7 mouse cellular contexts compared by ENCODE assay signal in the genomic region with DNA sequence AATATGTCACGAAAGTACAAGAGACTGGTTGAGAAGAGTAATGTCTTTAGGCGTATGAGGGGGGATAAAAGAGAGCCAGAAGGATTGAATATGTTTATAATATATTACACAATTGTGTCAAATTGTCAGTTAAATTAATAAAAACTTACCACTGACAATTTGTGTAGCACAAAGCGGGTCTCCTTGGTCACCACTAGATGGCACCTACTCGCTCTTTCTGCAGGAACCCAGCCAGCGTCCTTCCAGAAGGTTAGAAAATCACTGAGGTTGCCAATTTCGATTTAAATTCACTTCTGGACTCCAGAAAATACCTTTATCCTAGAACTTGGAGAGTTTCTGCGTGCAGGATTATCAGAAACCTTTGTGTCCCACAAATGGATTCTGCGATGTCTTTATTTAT.
DNase-seq lines count a peak whose midpoint lies in the region; ATAC-seq and TF ChIP-seq lines count a peak whose summit lies in the region.

No protein-coding gene starts in this region.

- no peak for DNase-seq in neural tube, embryonic 10.5 days (ENCODE audit: extremely low spot score, low spot score)
- DNase-seq in adrenal gland, adult 2 months: peak; percentile 27
- peak; percentile 47 to 76 for DNase-seq in cerebellum, postnatal 25 days
- peak; percentile 85 for DNase-seq in midbrain, embryonic 14.5 days
- no peak for DNase-seq in frontal cortex, postnatal 25 days (ENCODE audit: low spot score in 2 of 2)

- WGBS in neural tube, embryonic 14.5 days: 33% methylated on average over 8 of the region's 8 CpGs
- 35% methylated on average over 8 of the region's 8 CpGs for WGBS in intestine, postnatal 0 days
- 36% methylated on average over 8 of the region's 8 CpGs for WGBS in midbrain, embryonic 14.5 days

- H3K9ac ChIP-seq in neural tube, embryonic 14.5 days (replicated peaks; ENCODE audit: low read depth, low read length): no peak overlapping the region
- no peak overlapping the region for H3K9ac ChIP-seq in intestine, postnatal 0 days (ENCODE audit: low read depth, low read length)
- no peak overlapping the region for H3K9ac ChIP-seq in midbrain, embryonic 14.5 days (replicated peaks; ENCODE audit: low read length)

- ATAC-seq in neural tube, embryonic 14.5 days (ENCODE audit: low read depth): peak; percentile 50; the same call in 1 of the 2 replicates
- ATAC-seq in intestine, postnatal 0 days: no peak
- no peak for ATAC-seq in midbrain, embryonic 14.5 days (ENCODE audit: low FRiP score, low TSS enrichment)

- no peak overlapping the region for H3K4me3 ChIP-seq in neural tube, embryonic 14.5 days (ENCODE audit: low read depth, low read length)
- H3K4me3 ChIP-seq in intestine, postnatal 0 days (ENCODE audit: low read depth, low read length): no peak overlapping the region
- no peak overlapping the region for H3K4me3 ChIP-seq in midbrain, embryonic 14.5 days (replicated peaks; ENCODE audit: low read depth, low read length)

- TF ChIP-seq CTCF in intestine, postnatal 0 days (IDR thresholded peaks at IDR 0.05; ENCODE audit: low read depth): peak; percentile 76

- H3K4me1 ChIP-seq in neural tube, embryonic 14.5 days (ENCODE audit: control insufficient read depth, insufficient read depth, low read length): peaks cover 5% of the 10 kb centered on the region
- H3K4me1 ChIP-seq in intestine, postnatal 0 days (replicated peaks; ENCODE audit: control insufficient read depth, insufficient read depth, low read length): no peaks in the 10 kb centered on the region
- H3K4me1 ChIP-seq in midbrain, embryonic 14.5 days (ENCODE audit: control insufficient read depth, insufficient read depth, low read length): peaks cover 12% of the 10 kb centered on the region; the same call in 1 of the 2 replicates

- H3K36me3 ChIP-seq in neural tube, embryonic 14.5 days (ENCODE audit: control insufficient read depth, insufficient read depth, low read length): no peaks in the 10 kb centered on the region
- no peaks in the 10 kb centered on the region for H3K36me3 ChIP-seq in intestine, postnatal 0 days (ENCODE audit: control insufficient read depth, insufficient read depth)
- no peaks in the 10 kb centered on the region for H3K36me3 ChIP-seq in midbrain, embryonic 14.5 days (ENCODE audit: control insufficient read depth, insufficient read depth, low read length)

- no peaks in the 10 kb centered on the region for H3K9me3 ChIP-seq in neural tube, embryonic 14.5 days (ENCODE audit: control insufficient read depth, low read length)
- no peaks in the 10 kb centered on the region for H3K9me3 ChIP-seq in intestine, postnatal 0 days (ENCODE audit: control insufficient read depth)
- H3K9me3 ChIP-seq in midbrain, embryonic 14.5 days (ENCODE audit: control insufficient read depth, low read length): no peaks in the 10 kb centered on the region

- H3K27me3 ChIP-seq in neural tube, embryonic 14.5 days (ENCODE audit: control insufficient read depth, insufficient read depth, low read length): no peaks in the 10 kb centered on the region
- H3K27me3 ChIP-seq in intestine, postnatal 0 days (replicated peaks; ENCODE audit: control insufficient read depth, insufficient read depth, low read length): no peaks in the 10 kb centered on the region
- no peaks in the 10 kb centered on the region for H3K27me3 ChIP-seq in midbrain, embryonic 14.5 days (ENCODE audit: control insufficient read depth, insufficient read depth, low read length)

- no peak overlapping the region for H3K4me2 ChIP-seq in neural tube, embryonic 14.5 days (ENCODE audit: low read depth, low read length)
- no peak overlapping the region for H3K4me2 ChIP-seq in intestine, postnatal 0 days (replicated peaks; ENCODE audit: low read depth)
- H3K4me2 ChIP-seq in midbrain, embryonic 14.5 days (ENCODE audit: low read length): no peak overlapping the region

- no peak overlapping the region for H3K27ac ChIP-seq in neural tube, embryonic 14.5 days (ENCODE audit: low read depth, low read length)
- no peak overlapping the region for H3K27ac ChIP-seq in intestine, postnatal 0 days (ENCODE audit: low read depth, low read length)
- H3K27ac ChIP-seq in midbrain, embryonic 14.5 days (replicated peaks; ENCODE audit: low read depth, low read length): no peak overlapping the region

Comparison
In these comparisons a context has a peak if more than half of its experiments do, and no peak if none do; other contexts are left out.
1. DNase-seq: peak in adrenal gland, adult 2 months (single experiment), cerebellum, postnatal 25 days (2 of 2) and midbrain, embryonic 14.5 days (single experiment); none in neural tube, embryonic 10.5 days (single experiment) and frontal cortex, postnatal 25 days (0 of 2).